Mouse (Mus musculus) thymus, postnatal 10 days (tissue): ENCODE data around the gene Rpap3.

ENCODE experiments used
- DNase-seq, 2 experiments: peaks; one replicate each; pipeline ENCODE4 v3.0.0; 2021; ENCODE audit warnings: low spot score in 2 of 2

The Rpap3 gene

DNA sequence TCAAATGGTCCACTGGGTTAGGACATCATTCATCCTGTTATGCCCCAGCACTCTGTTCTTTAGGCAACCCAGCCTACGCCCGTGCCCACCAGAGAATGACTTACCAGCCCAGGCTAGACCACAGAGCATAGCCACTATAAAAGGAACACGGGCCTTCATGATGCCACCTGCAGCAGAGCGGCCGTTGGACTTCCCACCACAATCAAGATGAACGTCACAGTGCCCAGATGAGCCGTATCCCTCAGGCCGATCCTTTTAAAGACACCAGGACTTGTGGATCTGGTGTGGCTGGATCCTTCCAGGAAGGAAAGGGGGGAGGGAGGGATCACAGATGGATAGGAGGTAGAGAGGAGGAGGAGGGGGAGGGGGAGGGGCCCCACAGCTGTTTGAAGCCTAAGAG is 25.5 kb upstream of the Rpap3 start, which contains the start of gene Endou:
Gene Endou, minus strand, starts transcription at position 229 of the 400 bp plus-strand sequence.
- peak; percentile 68 to 77 for DNase-seq

DNA sequence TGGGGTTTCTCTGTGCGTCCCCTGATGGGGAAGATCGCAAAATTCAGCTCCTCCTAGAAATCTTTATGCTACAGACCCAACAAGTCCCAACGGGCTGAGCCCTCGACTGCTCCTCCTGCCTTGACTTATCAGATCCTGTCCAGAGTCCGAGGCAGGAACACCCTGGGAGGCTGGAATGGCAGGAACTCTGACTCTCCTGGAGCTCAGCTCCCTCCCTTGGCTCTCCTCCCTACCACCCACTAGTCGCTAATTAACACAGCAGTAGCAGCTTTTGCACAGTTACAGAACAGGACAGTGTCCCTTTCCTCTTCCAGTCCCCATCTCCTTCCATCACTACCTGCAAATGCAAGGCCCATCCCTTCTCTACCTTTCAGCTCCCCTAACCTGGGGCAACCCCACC is 24.7 kb upstream of the Rpap3 start:
- no peak for DNase-seq

DNA sequence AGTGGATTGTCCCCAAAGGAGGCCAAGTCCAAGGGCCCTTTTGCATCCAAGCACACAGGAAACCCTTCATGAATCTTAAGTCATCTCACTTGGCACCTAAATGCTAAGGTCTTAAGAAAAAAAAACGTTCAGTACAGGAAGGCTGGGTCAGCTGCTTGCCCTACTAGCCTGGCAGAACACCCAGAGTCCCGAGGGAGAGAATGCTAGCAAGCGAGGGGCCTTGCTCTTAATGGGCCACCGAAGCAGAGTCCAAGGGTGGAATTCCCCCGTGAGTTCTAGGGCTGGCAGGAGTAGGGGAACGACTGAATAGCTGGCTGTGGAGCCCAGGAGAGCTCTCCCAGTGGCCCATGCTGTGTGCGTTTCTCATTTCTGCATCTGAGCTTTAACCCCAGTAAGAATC is 23.2 kb upstream of the Rpap3 start:
- no peak for DNase-seq

DNA sequence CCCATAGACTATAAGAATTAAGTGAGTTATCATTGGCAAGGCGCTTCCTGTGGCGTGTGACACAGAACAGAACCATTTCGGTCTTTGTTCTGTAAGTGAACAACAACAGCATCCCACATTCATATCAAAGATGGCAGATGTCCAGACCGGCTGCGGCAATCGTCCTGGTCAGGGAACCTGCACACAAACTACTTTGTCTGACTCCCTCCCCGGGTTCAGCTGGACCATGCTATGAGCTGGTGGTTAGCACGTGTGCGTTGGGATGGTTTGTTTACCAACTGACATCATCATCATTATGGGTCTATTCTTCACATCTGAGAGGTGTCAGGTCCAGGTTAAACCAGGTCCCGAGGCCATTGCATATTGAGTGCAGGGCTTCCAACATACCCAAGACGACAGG is 22.8 kb upstream of the Rpap3 start:
- DNase-seq: no peak

DNA sequence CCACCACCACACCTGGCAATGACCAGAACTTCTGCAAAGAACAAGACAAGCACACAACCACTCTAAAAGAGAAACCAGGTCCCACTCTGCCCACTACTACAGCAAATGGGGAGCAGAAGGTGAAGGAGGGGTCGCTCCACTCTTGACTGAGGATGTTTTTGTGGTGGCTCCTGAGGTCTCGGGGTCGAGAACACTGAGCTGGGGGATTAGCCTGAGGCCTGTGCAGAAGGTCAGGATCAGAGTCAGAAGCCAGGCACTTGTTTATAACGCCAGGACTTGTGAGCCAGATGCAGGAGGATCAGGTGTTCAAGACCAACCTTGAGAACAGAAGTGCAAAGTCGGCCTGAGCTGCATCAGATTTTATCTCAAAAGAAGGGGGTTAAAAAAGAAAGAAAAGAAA is 21.9 kb upstream of the Rpap3 start:
- peak in 1 of 2 experiments; percentile 30 for DNase-seq

DNA sequence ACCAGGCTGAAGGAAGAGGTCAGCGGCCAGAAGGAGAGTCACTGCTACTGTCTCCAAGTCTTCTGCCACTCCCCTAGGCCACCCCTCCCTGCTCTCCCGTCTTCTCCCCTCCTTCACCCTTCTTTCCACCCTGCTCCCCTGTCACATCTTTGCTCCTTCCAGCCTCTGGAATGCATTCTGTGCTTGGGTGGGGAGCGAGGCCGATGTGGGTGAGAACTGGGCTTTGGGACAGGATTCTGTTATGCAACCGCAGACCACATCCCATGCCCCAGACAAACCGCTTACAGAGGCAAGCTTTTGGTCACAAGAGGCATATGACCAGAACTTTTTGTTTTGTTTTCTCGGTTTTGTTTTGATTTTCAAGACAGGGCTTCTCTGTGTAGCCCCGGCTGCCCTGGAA is 21.4 kb upstream of the Rpap3 start:
- peak in 1 of 2 experiments; percentile 30 for DNase-seq

DNA sequence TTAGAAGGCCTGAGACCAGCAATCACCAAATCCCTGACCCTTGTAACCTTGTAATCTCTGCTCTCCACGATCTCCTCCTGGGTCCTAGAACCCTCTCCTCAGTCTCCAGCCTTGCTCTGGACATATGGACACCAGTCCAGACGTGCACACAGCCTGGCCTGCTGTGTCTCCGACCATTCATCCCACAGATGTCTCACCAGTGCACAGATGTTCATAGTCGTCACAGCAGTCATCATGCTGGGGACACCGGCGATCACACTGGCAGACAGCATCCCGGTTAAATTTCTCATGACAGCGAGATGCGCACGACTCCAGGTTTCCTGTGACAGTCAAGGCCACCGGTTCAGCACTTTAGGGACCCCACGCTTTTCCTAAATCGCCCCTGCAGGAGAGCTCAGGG is 20.7 kb upstream of the Rpap3 start:
- DNase-seq: no peak

DNA sequence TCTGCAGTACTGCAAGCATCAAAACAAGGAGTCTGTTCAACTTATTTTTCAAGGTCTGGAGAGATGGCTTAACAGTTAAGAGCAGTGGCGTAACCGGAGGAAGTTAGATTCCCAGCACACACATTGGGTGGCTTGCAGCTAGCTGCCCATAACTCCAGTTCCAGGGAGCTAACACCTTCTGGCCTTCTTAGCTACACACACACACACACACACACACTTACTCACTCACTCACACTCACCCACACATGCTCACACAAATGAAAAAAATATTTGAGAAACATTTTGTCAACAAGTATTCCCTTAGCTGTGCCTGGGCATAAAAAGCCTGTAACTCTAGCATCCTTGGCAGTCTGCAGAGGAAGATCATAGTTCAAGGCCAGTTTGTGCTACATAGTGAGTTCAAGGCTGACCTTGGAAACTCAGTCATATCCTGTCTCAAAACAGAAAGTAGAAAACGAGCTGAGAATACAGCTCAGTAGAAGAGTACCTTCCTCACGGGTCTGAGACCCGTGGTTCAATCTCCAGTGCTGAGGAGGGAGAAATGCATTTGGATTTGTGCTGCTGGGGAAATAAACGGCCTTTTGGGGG is 19.7 kb upstream of the Rpap3 start:
- DNase-seq: no peak

DNA sequence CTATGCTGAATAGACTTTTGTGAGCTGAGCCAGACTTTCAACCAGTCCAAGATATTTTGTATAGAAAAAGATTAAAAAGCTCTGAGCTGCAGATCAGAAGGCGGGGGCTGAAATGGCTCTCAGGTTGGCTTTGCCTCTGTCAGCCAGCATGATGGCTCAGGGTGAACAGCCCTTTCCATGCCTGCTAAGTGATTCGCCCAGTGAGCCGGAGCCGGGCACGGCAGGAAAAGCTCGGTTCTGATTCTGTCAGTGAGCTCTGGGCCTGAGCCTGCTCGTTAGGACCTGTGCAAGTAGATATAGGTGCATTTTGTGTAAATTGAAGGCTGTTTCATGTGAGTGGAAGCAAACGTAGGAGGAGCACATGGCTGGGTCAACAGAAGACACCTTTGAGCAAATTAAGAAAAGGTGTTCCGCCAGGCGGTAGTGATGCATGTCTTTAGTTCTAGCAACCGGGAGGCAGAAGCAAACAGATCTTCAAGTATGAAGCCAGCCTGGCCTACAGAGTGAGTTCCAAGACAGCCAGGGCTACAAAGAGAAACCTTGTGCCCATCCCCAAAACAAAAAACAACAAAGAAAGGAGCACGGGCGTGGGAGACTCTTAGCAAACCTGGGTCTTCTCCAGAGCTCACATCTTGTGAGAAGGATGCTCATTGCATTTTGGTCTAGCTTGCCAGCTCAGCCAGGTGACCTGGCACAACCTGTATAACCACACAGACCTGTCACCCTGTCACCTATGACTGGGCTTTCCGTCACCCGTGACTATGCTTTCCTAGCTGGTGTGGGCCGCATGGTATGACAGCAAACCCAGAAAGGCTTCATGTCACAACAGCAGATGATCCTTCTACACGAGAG is 18.9 kb upstream of the Rpap3 start:
- no peak for DNase-seq

DNA sequence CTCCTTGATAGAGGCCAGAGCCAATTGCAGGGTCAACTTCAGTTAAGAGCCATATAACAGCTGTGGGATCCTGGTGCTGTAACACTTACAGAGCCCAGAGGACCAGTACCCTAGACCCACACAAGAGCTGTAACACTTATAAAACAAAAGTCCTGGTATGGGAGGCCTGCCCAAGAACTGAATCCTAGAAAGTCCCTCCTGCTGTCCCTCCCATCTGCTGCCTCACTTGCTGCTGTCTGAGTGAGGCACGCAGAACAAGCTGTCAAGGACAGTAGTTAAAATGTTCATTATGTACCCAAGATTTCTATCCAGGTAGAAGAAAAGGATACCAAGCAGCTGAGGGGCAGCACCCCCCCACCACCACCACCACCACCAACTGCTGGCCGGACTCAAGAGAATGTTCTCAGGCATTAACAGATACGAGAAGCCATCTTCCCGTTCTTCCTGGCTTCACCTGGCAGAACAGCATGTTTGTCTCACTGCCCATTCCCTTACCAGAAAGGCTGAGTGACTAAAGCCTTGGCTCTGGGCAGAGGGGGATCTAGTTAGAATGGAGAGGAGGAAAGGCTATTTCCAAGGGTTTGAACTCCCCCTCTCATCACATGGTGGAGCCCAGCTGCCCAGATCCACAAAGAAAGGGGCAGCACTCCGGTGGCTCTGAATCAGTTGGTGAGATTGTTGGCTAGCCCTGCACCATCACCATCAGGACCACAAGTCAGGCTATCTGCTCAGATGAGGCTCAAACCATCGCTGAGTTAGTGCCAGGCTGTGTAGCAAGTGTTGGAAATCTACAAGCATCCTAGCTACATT is 18.1 kb upstream of the Rpap3 start:
- DNase-seq: no peak

DNA sequence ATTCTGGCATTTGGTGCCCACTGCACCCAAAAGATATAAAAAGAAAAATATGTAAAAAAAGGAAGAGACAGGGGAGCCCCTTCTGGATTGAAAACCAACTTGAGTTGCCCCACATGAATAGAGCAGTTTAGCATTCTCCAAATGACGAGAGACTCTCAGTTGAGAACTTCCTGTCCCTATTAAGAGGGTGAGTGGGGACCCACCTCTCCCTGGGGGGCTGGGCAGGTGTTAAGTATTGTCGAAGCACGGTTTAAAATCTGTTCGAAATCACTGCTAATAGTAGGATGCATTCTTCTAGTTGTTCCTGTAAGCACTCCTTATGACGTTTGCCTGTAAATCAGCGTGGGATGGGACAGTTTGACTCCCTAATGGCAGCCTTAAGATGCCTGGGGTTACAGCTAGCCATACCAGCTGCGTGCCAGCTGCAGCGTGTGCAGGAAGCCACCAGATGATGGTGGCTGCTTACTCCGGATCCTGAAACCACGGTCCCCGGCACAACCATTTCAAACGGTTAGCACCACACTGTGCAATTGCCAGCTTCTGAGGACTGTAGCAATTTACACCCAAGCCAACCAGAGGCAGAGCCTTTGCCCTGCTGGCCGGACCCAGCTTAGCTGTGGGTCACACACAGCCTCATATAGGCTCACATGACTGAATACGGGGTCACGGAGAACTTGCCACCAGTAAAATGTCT is 15.5 kb upstream of the Rpap3 start:
- peak; percentile 76 to 79 for DNase-seq

DNA sequence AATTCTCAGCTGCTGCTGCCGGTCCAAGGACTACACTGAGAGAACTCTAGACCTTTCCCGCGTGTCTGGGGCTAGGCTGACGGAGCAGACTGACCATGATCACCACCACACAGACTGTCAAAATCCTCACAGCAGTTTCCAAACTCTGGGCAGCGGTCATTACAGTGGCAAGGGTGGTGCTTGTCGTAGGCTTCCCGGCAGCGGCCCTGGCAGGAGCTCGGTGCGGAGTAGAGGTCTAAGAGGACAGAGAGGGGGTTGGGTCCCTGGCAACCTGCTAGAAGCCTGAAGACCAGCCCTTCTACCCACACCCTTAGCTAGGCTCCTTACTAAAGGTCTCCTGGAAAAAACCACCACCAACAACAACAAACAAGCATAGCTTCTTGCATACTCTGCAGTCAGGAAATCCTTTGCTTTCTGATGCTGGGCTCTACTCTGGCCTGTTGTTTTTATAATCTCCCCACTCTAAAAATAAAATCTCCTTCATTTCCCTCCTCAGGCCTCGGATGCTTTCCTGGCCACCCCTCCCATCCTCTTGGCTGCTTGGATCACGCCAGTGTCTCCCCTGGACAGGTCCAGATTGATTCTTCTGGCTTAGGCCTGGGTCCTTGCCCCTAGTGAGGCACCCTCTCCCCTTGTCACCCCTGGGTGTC is 14.5 kb upstream of the Rpap3 start:
- DNase-seq: peak in 1 of 2 experiments; percentile 26

DNA sequence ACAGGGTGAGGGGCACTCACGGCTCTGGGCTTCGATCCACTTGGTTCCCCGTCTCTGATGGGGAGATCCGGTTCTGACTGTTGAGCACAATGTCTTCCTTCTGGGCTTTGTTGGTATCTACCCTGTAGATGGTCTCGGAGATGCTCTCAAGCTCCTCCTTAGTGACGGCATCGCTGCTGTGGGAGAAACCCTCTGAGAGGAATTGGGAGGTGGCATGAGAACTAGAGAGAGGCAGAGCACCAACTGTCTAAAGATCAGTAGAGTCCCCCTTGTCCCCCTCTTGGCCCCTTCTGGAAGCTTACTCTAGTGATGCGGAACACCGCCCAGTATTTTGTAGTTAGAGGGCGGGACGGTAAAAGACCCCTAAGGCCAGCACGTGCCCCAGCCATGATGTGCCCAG is 13.9 kb upstream of the Rpap3 start:
- peak in 1 of 2 experiments; percentile 14 for DNase-seq

DNA sequence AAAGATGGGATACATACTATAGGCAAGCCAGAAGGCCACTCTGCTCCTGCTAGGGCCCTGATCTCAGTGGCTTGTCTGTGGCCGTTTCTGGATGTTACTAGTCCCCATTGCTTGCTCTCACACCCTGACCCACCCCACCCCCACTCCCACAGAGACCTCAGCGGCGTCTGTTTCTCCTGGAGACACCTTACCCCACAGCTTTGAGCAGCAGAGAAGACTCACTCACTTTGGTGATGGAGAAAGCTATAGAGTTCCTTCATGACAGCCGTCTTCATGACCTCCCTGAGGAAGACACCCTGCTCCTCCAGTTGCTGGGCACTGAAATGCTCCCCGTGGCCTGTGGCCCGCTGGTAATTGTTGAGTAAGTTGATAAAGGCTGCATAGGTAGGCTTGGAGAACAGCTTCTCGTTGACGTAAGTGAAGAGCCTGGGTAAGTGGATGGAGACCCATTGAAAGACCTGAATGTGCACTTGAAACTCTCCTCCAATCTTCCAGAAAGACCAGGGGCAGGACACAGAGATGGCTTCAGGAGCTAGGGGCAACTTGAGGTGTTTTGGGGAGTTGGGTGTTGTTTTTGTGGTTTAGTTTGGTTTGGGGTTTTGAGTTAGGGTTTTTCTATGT is 13.0 kb upstream of the Rpap3 start:
- DNase-seq: peak; percentile 12 to 31

DNA sequence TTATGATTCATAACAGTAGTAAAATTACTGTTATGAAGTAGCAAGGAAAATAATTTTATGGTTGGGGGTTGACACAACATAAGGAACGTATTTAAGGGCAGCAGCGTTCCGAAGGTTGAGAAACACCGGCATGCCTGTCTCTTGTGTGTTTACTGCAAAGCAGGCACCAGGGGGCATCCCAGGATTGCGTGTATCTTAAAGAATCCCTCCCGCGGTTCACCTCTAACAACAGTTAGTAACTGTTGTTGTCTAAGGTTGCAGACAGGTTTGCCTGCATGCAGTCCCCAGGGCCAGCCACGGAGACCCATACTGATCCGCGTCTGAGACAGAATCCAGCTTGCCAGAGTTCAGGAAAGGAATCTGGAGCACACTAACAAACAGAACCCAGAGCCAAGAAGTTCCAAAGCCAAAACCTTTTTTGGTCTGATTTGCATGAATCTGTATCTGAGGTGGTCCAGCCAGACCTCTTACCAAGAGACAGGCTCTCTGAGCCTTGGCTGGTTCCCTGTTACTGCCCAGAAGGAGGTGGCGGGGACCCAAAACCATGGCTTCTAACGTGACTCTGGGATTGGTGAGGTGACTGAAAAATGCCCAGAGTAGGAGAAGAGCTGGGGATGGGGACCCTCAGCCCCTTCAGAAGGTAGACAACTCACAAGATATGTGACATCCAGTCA is 12.4 kb upstream of the Rpap3 start:
- peak; percentile 73 to 82 for DNase-seq

DNA sequence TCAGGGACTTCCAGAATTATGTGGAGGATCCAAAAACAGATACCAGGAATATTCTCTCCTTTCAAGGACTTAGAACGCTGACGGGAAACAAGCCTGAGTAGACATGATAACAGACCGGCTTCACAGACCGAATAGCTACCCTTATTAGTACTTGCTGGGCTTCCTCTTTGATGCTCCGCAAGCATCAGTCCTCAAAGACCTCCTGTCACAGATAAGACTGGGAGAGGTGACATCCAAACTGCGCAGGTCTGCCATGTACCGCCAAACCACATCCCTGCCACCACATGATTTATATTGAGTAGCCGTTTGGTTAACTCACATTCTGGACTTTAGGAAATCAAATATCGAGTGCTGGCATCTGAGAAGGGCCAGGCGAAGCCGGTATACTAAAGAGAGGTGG is 11.2 kb upstream of the Rpap3 start:
- DNase-seq: no peak

DNA sequence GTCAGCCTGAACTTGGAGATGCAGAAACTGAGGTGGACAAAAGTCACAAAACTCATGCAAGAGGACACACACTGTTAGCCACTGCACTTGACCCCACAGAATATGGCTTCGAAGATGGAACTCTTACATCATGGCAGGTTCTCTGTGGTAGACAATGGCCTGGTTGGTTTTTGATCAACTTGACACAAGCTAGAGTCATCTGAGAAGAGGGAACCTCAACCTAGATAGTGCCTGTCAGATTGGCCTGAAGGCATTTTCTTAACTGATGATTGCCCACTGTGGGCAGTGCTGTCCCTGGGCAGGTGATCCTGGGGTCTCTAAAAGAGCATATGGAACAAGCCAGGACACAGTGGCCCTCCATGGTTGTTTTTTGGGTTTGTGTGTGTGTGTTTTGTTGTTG is 10.1 kb upstream of the Rpap3 start:
- no peak for DNase-seq

DNA sequence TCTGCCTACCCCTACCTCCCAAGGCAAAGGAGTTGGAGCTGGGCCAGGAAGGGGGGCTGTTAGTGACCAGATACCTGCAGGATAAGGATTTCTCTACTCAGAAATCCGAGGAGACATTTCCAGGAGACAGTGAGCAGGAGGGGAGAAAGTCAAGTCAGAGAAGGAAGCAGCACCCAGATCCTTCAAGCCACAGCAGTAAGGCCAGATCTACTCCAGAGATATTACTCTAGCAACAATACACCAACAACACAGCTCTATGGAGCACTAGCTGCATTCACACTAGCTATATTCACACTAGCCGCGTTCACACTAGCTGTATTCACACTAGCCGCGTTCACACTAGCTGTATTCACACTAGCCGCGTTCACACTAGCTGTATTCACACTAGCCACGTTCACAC is 9.5 kb upstream of the Rpap3 start:
- DNase-seq: no peak

DNA sequence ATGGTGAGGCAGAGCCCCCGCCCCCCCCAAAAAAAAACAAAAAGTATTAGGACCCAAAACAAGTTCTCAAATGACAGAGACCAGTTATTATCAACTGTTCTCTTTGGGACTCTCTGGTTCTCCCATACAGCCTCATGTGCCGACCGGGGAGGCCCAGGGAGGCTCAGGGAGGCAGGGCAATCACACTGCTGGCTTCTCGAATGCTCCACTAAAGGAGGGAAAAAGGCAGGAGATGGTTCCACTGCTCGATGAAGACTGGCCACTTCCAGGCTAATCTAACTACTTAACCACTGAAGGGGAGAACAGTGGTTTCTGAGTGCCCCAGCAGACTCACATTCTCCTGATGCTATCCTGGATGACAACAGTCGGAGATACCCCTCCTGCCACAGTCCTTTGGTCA is 6.9 kb upstream of the Rpap3 start:
- DNase-seq: no peak

DNA sequence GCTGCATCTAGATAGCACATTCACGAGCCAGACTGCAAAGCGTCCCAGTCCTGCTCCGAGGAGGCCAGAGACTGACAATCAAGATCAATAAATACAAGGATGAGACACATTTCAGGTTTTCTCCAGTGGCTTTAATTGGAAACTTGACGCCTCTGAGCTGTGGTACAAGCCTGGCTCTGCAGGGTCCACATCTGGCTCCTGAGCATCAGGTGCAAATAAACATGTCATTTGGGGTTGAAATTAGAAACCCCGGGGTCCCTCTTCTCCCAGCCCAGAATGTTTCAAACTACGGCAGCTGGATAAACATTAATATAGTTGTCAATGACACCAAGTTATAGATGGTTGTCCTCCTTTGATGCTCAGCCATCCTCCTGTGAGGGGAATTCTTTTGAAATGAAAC is 5.3 kb upstream of the Rpap3 start:
- DNase-seq: no peak
